18 mouse cellular contexts compared by ENCODE assay signal in genomic region chr15:64471597-64471996, GRCm38 (mm10).
DNase-seq lines count a peak whose midpoint lies in the region; ATAC-seq and TF ChIP-seq lines count a peak whose summit lies in the region.
"Had no signal": no experiment of that assay in that cellular context is flagged by ENCODE, and none has a peak within 500 bp of the region (broad histone marks: within the 10 kb centered on the region; RNA-seq: fewer than 3 reads in every experiment).

No protein-coding gene starts in this region.

- H3K4me2 ChIP-seq in kidney, postnatal 0 days (ENCODE audit: low read length): no peak overlapping the region
- H3K4me2 ChIP-seq: embryonic facial prominence, embryonic 13.5 days; heart, embryonic 13.5 days; hindbrain, embryonic 15.5 days had no signal

- no peak for ATAC-seq in kidney, postnatal 0 days (replicated peaks; ENCODE audit: low FRiP score, low read depth)
- ATAC-seq: forebrain, embryonic 14.5 days; intestine, embryonic 16.5 days had no signal

- no peaks in the 10 kb centered on the region for H3K79me2 ChIP-seq in C2C12 (ENCODE audit: control insufficient read depth, insufficient read depth)

- no peak overlapping the region for H3K27ac ChIP-seq in kidney, postnatal 0 days
- H3K27ac ChIP-seq in kidney, adult 2 months (ENCODE audit: insufficient read depth, low read depth, low read length): no peak overlapping the region
- H3K27ac ChIP-seq: embryonic facial prominence, embryonic 13.5 days; heart, embryonic 13.5 days; hindbrain, embryonic 15.5 days had no signal

- H3K9ac ChIP-seq in kidney, postnatal 0 days (ENCODE audit: low read depth, low read length): no peak overlapping the region
- H3K9ac ChIP-seq: embryonic facial prominence, embryonic 13.5 days; heart, embryonic 13.5 days; hindbrain, embryonic 15.5 days had no signal

- 50% methylated on average over 2 of the region's 2 CpGs for WGBS in kidney, postnatal 0 days
- WGBS in kidney, adult 2 months: 29% methylated on average over 2 of the region's 2 CpGs

- DNase-seq in kidney, postnatal 0 days (ENCODE audit: low spot score): peak; percentile 4
- DNase-seq in kidney, adult 2 months: no peak
- peak; percentile 17 for DNase-seq in adipocyte (ENCODE audit: low spot score)
- no peak for DNase-seq in layer of hippocampus, postnatal 25 days (ENCODE audit: extremely low spot score in 1 of 2, low spot score in 1 of 2)
- no peak for DNase-seq in adrenal gland, postnatal 10 days
- DNase-seq: adrenal gland, postnatal 14 days; B cell, adult 2 months; cerebellum, adult 11-12 months; cerebellum, adult 9-10 months; cerebellum, postnatal 25 days; gastrocnemius, postnatal 36 days; heart, postnatal 36 days had no signal

- no peak for TF ChIP-seq CTCF in kidney, postnatal 0 days (IDR thresholded peaks at IDR 0.05; ENCODE audit: low read depth)
- no peak for TF ChIP-seq CTCF in kidney, adult 2 months (conservative IDR thresholded peaks at IDR 0.05; ENCODE audit: insufficient read depth, insufficient read length, low read depth, low read length)
- no peak for TF ChIP-seq CTCF in C2C12 (IDR thresholded peaks at IDR 0.05; ENCODE audit: control insufficient read depth, insufficient read depth, insufficient read length)

- no peak overlapping the region for H3K4me3 ChIP-seq in kidney, postnatal 0 days (replicated peaks; ENCODE audit: low read depth, low read length)
- H3K4me3 ChIP-seq in kidney, adult 2 months (ENCODE audit: insufficient read depth, low read depth, low read length): no peak overlapping the region
- H3K4me3 ChIP-seq in C2C12 (ENCODE audit: insufficient read depth, poor library complexity, severe bottlenecking): no peak overlapping the region
- H3K4me3 ChIP-seq: embryonic facial prominence, embryonic 13.5 days; heart, embryonic 13.5 days; hindbrain, embryonic 15.5 days had no signal

- no peaks in the 10 kb centered on the region for H3K27me3 ChIP-seq in kidney, postnatal 0 days (ENCODE audit: insufficient read depth, low read length)
- H3K27me3 ChIP-seq in kidney, adult 2 months (replicated peaks; ENCODE audit: control insufficient read depth, insufficient read depth, low read length): no peaks in the 10 kb centered on the region
- no peaks in the 10 kb centered on the region for H3K27me3 ChIP-seq in C2C12 (ENCODE audit: control insufficient read depth, insufficient read depth, insufficient read length)
- H3K27me3 ChIP-seq: embryonic facial prominence, embryonic 13.5 days; heart, embryonic 13.5 days; hindbrain, embryonic 15.5 days had no signal

- no peaks in the 10 kb centered on the region for H3K36me3 ChIP-seq in kidney, postnatal 0 days (ENCODE audit: insufficient read depth, low read length)
- no peaks in the 10 kb centered on the region for H3K36me3 ChIP-seq in kidney, adult 2 months (ENCODE audit: control insufficient read depth, insufficient read depth, low read length)
- H3K36me3 ChIP-seq in C2C12 (ENCODE audit: control insufficient read depth, insufficient read depth): no peaks in the 10 kb centered on the region
- H3K36me3 ChIP-seq: embryonic facial prominence, embryonic 13.5 days; heart, embryonic 13.5 days; hindbrain, embryonic 15.5 days had no signal

- no peaks in the 10 kb centered on the region for H3K79me3 ChIP-seq in C2C12 (ENCODE audit: low read depth)

- H3ac ChIP-seq in C2C12 (ENCODE audit: control insufficient read depth, insufficient read length, low read depth): no peak overlapping the region

- TF ChIP-seq POLR2A in kidney, adult 2 months (IDR thresholded peaks at IDR 0.05; ENCODE audit: low read depth, low read length): no peak

- H3K9me3 ChIP-seq in kidney, postnatal 0 days (replicated peaks; ENCODE audit: low read length): no peaks in the 10 kb centered on the region
- H3K9me3 ChIP-seq: embryonic facial prominence, embryonic 13.5 days; heart, embryonic 13.5 days; hindbrain, embryonic 15.5 days had no signal

- H3K4me1 ChIP-seq in kidney, postnatal 0 days (replicated peaks; ENCODE audit: insufficient read depth, low read length): no peaks in the 10 kb centered on the region
- H3K4me1 ChIP-seq in kidney, adult 2 months (ENCODE audit: control insufficient read depth, insufficient read depth, low read length): no peaks in the 10 kb centered on the region
- H3K4me1 ChIP-seq: embryonic facial prominence, embryonic 13.5 days; hindbrain, embryonic 15.5 days had no signal

TF ChIP-seq in C2C12, 6 proteins besides CTCF, POLR2A, EP300 and RAD21:
- TF ChIP-seq CEBPB (IDR thresholded peaks at IDR 0.05; ENCODE audit: low read depth): peak; percentile 65
- TF ChIP-seq USF1 (IDR thresholded peaks at IDR 0.05; ENCODE audit: low read depth): no peak

Comparison
In these comparisons a context has a peak if more than half of its experiments do, and no peak if none do; other contexts are left out.
1. DNase-seq: peak in kidney, postnatal 0 days (single experiment) and adipocyte (single experiment); none in kidney, adult 2 months (single experiment), layer of hippocampus, postnatal 25 days (0 of 2) and adrenal gland, postnatal 10 days (single experiment).